Mouse (Mus musculus) frontal cortex, adult (tissue): ENCODE data around the gene Pcnp.

Experiments used
- ATAC-seq: cut with Nextera tagmentation; 2 replicates; pipeline ENCODE4 v1.9.2; 2017; ENCODE audit warnings: mild to moderate bottlenecking, moderate library complexity, mixed read lengths; ENCODE audit not compliant: low TSS enrichment

Gene Pcnp

DNA sequence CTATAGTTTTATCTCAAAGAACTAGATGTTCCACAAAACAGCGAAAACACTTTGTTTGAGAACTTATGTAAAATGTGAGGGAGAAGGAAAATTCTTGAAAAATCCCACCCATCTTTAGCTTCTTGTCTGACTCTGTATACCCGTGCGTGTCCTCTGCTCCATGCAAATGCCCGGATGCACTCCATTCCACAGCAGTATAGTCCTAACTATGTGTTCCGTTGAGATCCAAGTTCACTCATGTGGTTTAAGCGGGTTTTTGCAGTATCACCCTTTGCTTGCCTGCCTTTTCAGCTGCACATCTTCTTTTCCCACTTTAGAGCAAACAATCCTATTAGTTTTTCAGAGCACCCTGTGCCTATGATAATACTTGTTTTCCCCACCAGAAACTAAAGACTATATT is 7.0 kb upstream of the Pcnp start:
- no peak for ATAC-seq

GRCm38 (mm10) chr16:56034566-56034965 is 5.0 kb upstream of the Pcnp start:
- ATAC-seq, result no peak

GRCm38 (mm10) chr16:56028722-56029551 is 602 bp downstream of the Pcnp start:
- ATAC-seq, result peak; percentile 62

DNA sequence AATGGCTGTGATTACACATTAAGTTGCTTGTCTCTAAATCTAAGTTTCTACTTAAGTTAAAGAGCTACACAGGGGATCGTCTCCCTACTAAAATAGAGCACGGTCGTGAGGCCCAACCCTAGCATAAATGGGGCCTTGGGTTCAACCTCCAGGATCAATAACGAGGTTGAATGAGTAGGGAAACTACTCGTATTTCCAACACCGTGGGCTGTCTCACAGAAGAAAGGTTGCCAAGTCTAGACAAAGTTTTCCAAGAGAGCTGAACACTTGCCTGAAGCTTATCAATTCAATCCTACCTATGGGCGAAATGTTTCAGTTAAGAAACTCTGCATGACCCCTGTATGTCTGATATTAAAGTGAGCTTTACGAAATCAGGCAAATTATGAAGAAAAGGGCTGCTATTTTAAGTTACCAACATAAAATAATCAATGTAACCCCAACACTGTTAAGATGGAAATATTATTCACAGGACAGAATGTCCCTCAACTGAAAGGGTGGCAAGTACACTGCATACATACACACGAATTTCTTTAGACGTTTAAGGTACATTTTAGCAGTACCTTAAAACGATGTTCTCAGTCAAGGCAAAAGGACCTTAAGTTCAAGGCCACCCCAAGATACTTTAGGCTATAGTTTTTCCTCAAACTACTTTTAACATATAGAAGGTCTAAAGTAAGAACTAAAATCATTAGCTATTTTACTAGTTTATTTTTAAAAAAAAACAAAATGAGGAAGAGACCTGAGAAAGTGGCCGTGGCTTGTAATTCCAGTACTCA is 1.5 kb downstream of the Pcnp start:
- ATAC-seq, result no peak

DNA sequence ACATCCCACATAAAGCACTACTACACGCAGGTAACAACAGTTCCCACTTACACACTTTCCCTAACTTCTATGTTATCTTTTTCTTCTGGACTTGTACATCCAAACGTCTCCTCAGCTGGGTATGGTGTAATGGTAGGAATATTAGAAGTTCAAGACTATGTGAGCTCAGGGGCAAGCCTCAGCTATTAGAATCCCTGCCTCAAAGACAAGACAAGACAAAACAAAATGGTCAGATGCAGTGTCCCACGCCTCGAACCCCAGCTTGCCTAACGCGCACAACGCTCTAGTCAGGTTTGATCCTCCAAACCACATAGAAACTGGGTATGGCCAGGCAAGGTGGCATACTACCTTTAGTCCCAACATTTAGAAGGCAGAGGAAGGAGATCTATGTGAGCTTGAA is 9.9 kb downstream of the Pcnp start:
- no peak for ATAC-seq

- ATAC-seq, result no peak
Measured at GRCm38 (mm10) chr16:56014076-56014475, 15.5 kb downstream of the Pcnp start.

DNA sequence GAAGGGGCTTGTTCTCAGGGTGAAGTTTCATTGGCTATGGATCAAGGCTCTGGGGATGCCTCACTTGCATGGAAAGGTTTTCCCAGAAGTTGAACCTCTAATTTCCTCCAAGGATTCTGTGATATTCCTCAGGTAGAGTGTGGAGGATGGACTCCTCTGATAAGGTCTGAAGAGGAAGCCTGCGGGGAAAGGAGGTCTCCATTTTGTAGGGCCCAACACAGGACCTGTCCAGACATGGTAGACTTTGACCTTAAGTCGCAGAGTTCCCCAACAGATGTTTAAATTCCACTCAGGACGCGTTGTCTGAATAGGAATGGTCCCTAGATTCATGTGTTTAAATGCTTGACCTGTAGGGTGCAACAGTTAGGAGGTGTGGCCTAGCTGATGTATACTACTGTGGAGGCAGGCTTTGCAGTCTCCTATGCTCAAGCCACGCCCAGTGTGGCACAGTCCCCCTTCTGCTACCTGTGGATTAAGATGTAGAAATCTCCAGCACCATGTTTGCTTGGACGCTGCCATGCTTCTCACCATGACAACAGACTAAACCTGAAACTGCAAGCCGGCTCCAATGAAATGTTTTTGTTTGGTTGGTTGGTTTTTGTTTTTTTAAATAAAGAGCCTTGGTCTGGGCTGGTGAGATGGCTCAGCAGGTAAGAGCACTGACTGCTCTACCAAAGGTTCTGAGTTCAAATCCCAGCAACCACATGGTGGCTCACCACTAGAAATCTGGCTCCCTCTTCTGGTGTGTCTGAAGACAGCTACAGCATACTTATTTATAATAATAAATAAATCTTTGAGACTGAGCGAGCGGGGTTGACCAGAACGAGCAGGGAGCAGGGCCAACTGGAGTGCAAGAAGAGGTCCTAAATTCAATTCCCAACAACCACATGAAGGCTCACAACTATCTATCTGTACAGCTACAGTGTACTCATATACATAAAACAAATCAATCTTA is 16.5 kb downstream of the Pcnp start:
- ATAC-seq, result no peak

- ATAC-seq, result no peak
Measured at GRCm38 (mm10) chr16:56008862-56009261, 20.7 kb downstream of the Pcnp start.

- peak; percentile 79 for ATAC-seq
Measured at GRCm38 (mm10) chr16:56006798-56007197, 22.7 kb downstream of the Pcnp start.

- no peak for ATAC-seq
Measured at GRCm38 (mm10) chr16:55994235-55994634, 35.3 kb downstream of the Pcnp start.

DNA sequence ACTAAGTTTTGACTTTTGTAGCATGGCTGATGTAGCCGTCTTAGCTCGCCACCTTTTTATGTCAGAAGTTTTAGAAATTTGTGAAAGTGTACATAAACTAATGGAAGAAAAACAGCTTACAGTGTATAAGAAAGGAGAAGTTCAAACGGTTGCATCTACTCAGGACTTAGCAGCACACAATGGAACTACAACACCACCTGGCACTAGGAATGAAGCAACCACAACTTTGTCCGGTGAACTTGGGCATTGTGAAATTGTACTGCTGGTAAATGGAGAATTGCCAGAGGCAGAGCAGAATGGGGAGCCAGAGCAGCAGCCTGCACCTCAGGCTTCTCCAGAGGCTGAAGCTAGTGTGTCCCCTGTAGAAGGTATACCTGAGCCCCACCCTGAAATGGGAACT is 39.2 kb downstream of the Pcnp start:
- ATAC-seq, result no peak

DNA sequence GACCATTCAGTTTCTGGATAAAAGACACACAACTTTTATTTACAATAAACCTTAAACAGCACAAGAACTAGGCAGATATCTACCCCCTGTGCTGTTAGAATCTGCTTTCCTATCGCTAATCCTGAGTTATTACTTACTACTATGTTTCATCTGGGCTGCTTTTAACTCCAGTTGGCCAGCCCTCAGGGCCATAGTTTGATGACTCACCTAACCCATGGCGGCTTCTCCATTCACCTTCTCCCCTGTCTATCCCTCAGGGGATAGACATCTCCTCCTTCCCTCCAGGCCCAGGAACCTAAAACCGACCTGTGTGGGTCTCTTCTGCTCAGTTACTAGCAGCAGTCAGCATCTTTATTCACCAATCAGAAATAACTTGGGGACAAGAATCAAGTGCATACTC is 43.5 kb downstream of the Pcnp start:
- ATAC-seq, result no peak

DNA sequence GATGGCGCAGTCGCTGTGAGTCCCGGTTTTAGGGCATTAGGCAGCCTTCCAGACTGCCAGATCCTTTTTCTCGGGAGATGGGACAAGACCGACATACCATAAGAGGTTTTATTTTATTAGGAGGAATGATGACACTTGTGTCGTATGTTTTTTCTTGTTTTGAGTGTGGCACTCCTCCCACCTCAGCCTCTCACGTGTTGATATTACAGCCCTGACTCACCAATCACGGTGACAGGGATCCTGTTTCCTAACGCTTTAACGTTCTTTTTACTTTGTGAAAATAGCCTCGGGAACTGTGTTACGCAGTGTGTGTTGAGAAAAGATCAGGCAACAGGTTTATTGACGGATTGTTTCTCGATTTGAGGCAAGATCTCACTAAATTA is 54.6 kb downstream of the Pcnp start:
- peak; percentile 0; the same call in 1 of the 2 replicates for ATAC-seq

DNA sequence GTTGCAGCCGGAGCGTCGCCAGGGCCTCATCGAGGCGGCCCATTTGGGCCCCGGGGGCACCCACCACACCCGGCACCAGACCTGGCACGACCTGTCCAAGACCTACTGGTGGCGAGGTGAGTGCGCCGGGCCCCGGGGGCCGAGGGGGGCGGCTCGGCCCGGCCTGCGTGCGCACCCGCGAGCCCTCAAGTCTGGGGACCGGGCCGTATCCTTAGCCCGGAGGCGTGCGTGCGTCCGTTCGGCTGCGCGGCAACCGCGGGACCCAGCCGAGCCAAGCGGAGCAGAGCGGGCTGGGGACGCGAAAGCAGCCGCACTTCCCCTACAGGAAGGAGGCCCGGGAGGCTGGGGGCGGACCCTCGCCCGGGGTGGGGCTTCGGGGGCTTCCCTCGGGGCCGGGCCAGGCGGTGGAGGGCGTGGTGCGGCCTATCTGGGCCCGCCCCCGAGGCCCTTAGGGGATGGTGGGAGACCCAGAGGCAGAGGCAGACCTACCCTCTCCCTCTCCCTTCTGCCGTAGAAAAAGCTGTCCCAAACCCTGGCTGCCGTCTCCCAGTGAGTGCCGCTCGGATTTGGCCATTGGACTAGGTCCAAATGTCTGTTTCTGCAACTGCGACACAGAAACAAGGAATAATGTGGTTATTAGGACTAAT is 55.2 kb downstream of the Pcnp start:
- peak; percentile 74 for ATAC-seq

- peak; percentile 92 for ATAC-seq
Measured at GRCm38 (mm10) chr16:55973431-55974255, 55.9 kb downstream of the Pcnp start, which contains the start of gene Zbtb11. Zbtb11 (plus strand) TSS chr16:55973883.

DNA sequence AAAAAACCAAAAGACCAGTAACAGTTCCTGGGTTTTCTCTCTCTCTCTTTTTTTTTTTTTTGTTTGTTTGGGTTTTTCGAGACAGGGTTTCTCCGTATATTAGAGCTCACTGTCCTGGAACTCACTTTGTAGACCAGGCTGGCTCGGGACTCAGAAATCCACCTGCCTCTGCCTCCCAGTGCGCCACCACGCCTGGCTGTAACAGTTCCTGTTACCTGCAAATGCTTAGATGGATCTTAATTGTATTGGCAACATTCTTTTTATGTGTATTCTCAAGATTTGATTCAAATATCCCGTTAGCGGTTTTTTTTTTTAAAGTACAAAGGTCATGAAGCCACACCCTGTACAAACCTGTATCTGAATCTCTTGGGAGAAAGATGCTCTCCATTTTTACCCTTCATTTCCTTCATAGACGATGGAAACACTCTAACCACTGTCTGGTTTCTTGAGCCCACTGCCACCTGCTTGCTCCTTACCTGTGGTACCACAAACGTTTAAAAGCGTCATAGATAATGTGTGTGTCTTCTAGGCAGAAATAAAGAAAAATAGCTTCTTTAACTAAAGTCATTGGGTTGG is 56.8 kb downstream of the Pcnp start:
- ATAC-seq, result no peak

DNA sequence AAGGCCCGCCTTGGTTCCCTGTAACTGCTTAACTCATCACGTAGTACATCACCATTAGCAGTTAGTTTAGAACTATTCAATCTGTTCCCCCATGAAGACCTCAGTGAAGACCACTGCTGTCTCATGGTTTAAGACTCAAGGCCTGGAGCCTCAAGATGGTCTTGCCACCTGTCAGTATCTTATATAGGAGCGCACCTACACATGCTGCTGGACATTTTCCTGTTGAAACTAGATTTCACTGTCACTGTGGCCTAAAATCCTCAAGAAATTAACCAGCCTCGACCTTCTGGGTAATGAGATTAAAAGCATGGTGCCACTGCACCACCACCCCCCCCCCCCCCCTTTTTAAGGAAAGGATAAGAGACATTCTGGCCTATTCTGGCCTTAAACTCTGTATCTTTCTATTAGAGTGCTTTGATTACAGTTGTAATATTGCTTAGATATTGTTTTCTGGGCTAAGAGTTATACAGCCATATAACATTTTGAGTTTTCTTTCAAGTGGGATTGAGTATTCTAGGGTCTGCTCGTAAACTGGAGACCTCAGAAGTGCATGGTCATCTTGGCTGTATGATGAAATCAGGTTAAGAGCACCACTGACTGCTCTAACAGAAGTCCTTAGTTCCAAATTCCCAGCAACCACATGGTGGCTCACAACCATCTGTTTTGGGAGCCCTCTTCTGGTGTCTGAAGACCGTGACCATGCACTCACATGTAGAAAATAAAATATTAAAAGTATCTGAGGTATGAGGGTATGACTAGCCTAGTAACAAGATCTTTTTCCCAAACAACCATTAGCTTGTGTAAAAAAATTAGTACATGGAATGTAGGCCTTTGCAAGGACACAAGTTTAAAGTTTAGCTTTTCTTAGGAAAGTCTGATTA is 57.6 kb downstream of the Pcnp start:
- no peak for ATAC-seq

GRCm38 (mm10) chr16:55970416-55970815 is 59.1 kb downstream of the Pcnp start:
- ATAC-seq, result no peak

DNA sequence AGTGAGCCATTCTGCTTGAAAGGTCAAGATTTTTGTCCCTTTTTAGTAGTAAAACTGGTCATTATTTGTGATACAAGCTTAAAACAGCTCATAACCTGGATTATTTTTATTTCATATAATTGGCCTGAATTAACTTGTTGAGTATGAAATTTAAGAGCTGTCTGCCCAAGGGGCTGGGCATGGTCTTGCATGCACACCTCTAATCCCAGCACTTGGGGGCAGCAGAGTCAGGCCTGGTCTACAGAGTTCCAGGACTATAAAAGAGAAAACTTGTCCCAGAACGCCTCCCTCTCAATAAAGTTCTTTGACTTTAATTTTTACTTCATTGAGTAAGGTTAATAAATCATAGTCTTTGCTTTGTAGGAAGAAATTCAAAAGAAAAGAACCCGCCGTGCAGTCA is 60.4 kb downstream of the Pcnp start:
- no peak for ATAC-seq
